ENCODE assay signal across 8 mouse cellular contexts in the genomic region with DNA sequence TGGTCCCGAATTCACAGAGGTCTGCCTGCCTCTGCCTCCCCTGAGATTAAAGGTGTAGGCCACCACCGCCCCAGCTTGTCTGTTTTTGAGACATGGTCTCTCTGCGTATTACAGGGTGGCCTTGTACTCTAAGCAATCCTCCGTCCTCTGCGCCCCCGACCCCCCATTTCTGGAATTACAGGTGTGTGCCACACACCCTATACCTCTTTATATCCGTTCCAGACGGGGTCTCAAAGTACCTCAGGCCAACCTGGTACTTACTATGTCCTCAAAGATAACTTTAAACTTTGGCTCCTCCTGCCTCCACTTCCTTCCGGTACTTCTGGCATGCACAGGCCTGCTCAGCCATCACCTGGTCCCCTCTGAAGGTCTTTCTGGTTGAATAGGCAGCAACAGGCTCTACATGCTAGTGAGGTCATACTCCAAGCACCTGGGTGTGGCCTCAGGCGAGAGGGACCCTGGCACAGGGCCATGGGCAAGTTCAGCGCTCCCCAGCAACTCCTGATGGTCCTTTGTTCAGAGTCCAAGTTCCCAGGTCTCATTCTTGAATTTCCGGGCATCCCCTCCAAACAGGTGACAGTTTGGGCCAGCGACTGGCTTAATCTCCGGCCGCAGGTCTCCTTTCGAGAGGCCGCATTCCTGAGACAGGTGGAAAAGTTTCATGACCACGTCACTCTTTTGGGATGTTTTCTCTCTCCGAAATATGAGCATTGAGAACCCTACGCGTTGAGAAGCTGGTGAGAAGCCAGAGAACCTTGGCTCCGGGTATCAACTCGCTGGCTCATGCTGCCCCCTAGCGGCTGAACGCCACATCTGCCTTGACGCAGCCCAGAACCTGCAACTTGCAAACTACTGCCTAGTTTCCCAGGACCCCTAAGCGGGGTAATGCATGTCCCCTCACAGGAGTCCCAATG. TPM values are rescaled to one million over a fixed set of nuclear protein-coding genes. Genes with fewer than 3 reads are reported as not detected.
DNase-seq lines count a peak whose midpoint lies in the region; ATAC-seq and TF ChIP-seq lines count a peak whose summit lies in the region.

No protein-coding gene starts in this region.

- peaks cover 9% of the 10 kb centered on the region for H3K36me3 ChIP-seq in embryonic facial prominence, embryonic 11.5 days (replicated peaks; ENCODE audit: control insufficient read depth, insufficient read depth, low read depth, low read length)
- peaks cover 31% of the 10 kb centered on the region for H3K36me3 ChIP-seq in kidney, embryonic 14.5 days (ENCODE audit: control insufficient read depth, insufficient read depth, low read length)
- peaks cover 26% of the 10 kb centered on the region for H3K36me3 ChIP-seq in limb, embryonic 14.5 days (ENCODE audit: control insufficient read depth, insufficient read depth, low read length)

- peak overlapping the region; percentile 8; the same call in 1 of the 2 replicates for H3K4me2 ChIP-seq in embryonic facial prominence, embryonic 11.5 days (ENCODE audit: low read depth, low read length)
- H3K4me2 ChIP-seq in kidney, embryonic 14.5 days (replicated peaks; ENCODE audit: low read depth, low read length) = 0 out of 2 replicates have a peak overlapping the region, but pooled peaks have one; percentile 17
- peak overlapping the region; percentile 13; the same call in 1 of the 2 replicates for H3K4me2 ChIP-seq in limb, embryonic 14.5 days (replicated peaks; ENCODE audit: low read depth, low read length, severe bottlenecking)

- DNase-seq in 416B (ENCODE audit: low read depth) = peak; percentile 81
- peak; percentile 92 for DNase-seq in adrenal gland, postnatal 25 days
- DNase-seq in embryonic facial prominence, embryonic 11.5 days (ENCODE audit: low spot score) = peak; percentile 88
- DNase-seq in heart, adult 8-10 months (ENCODE audit: low spot score) = peak; percentile 87
- peak; percentile 90 for DNase-seq in limb, embryonic 14.5 days (ENCODE audit: low spot score)
- peak; percentile 86 for DNase-seq in naive thymus-derived CD4-positive, alpha-beta T cell, adult 2 months (ENCODE audit: low read depth)
- peak; percentile 80 to 95 for DNase-seq in spleen, postnatal 4 days (ENCODE audit: low spot score in 2 of 2)

- no peaks in the 10 kb centered on the region for H3K9me3 ChIP-seq in embryonic facial prominence, embryonic 11.5 days (replicated peaks; ENCODE audit: control insufficient read depth, low read length)
- H3K9me3 ChIP-seq in kidney, embryonic 14.5 days (ENCODE audit: control insufficient read depth, low read length) = no peaks in the 10 kb centered on the region; the same call in 1 of the 2 replicates
- H3K9me3 ChIP-seq in limb, embryonic 14.5 days (ENCODE audit: control insufficient read depth, low read length) = no peaks in the 10 kb centered on the region

- no peak overlapping the region for H3K9ac ChIP-seq in embryonic facial prominence, embryonic 11.5 days (replicated peaks; ENCODE audit: low read length)
- no peak overlapping the region for H3K9ac ChIP-seq in kidney, embryonic 14.5 days (ENCODE audit: low read depth, low read length)
- H3K9ac ChIP-seq in limb, embryonic 14.5 days (ENCODE audit: low read depth, low read length, severe bottlenecking) = no peak overlapping the region

- H3K4me3 ChIP-seq in embryonic facial prominence, embryonic 11.5 days (ENCODE audit: low read depth, low read length) = no peak overlapping the region
- no peak overlapping the region for H3K4me3 ChIP-seq in kidney, embryonic 14.5 days (ENCODE audit: low read length)
- H3K4me3 ChIP-seq in limb, embryonic 14.5 days (replicated peaks; ENCODE audit: low read length) = no peak overlapping the region

- no peaks in the 10 kb centered on the region for H3K4me1 ChIP-seq in embryonic facial prominence, embryonic 11.5 days (ENCODE audit: control insufficient read depth, insufficient read depth, low read length)
- H3K4me1 ChIP-seq in kidney, embryonic 14.5 days (ENCODE audit: control insufficient read depth, insufficient read depth, low read length) = 0 out of 2 replicates have a peak, but pooled peaks cover 5% of the 10 kb centered on the region
- peaks cover 10% of the 10 kb centered on the region for H3K4me1 ChIP-seq in limb, embryonic 14.5 days (ENCODE audit: control insufficient read depth, insufficient read depth, low read length)

- TF ChIP-seq POLR2A in limb, embryonic 14.5 days (IDR thresholded peaks at IDR 0.05; ENCODE audit: borderline replicate concordance, extremely low read depth, insufficient read depth, insufficient read length) = no peak

- H3K27ac ChIP-seq in embryonic facial prominence, embryonic 11.5 days (replicated peaks; ENCODE audit: low read depth, low read length) = no peak overlapping the region
- no peak overlapping the region for H3K27ac ChIP-seq in kidney, embryonic 14.5 days (ENCODE audit: low read depth, low read length)
- no peak overlapping the region for H3K27ac ChIP-seq in limb, embryonic 14.5 days (replicated peaks; ENCODE audit: low read depth, low read length)

- WGBS in embryonic facial prominence, embryonic 11.5 days = 41% methylated on average over 27 of the region's 27 CpGs
- WGBS in kidney, embryonic 14.5 days = 39% methylated on average over 27 of the region's 27 CpGs
- 35% methylated on average over 27 of the region's 27 CpGs for WGBS in limb, embryonic 14.5 days

- ATAC-seq in embryonic facial prominence, embryonic 11.5 days (replicated peaks; ENCODE audit: insufficient number of reproducible peaks, low FRiP score, low TSS enrichment, low read depth) = peak; percentile 54; the same call in 1 of the 2 replicates
- ATAC-seq in kidney, embryonic 14.5 days (ENCODE audit: low FRiP score, low TSS enrichment) = peak; percentile 71
- peak; percentile 83 for ATAC-seq in limb, embryonic 14.5 days (ENCODE audit: low FRiP score, low read depth)

- no peaks in the 10 kb centered on the region for H3K27me3 ChIP-seq in embryonic facial prominence, embryonic 11.5 days (ENCODE audit: control insufficient read depth, insufficient read depth, low read length)
- H3K27me3 ChIP-seq in kidney, embryonic 14.5 days (ENCODE audit: control insufficient read depth, insufficient read depth, low read length) = no peaks in the 10 kb centered on the region
- no peaks in the 10 kb centered on the region for H3K27me3 ChIP-seq in limb, embryonic 14.5 days (ENCODE audit: control insufficient read depth, insufficient read depth, low read length)

RNA-seq across cellular contexts. Expression of a gene that starts 30.9 kb away (rescaled TPM):
- 9.5 and 12.7 TPM in 2 replicates for total RNA-seq in adrenal gland, postnatal 25 days (2021)
- polyA plus RNA-seq in embryonic facial prominence, embryonic 11.5 days (2014; fragmentation: Nextera tagmentation; extraction: Ambion mirVana) = 59.3 and 61.3 TPM in 2 replicates
- 100 to 1,000 TPM; 221 to 281 (median 251) TPM for total RNA-seq in heart, adult 8-10 months (2022)
- 49.4 and 71.3 TPM in 2 replicates for polyA plus RNA-seq in kidney, embryonic 14.5 days (2014; fragmentation: Nextera tagmentation; extraction: Ambion mirVana)
- polyA plus RNA-seq in limb, embryonic 14.5 days (2012; rRNA removed) = 52.2 and 59.7 TPM in 2 replicates
- 33.7 and 43.2 TPM in 2 replicates for polyA plus RNA-seq in limb, embryonic 14.5 days (2014; fragmentation: Nextera tagmentation; extraction: Ambion mirVana)

RNA-seq across cellular contexts. Expression of a gene that starts 36.6 kb away (rescaled TPM):
- 70.0 and 79.4 TPM in 2 replicates for total RNA-seq in adrenal gland, postnatal 25 days (2021)
- polyA plus RNA-seq in embryonic facial prominence, embryonic 11.5 days (2014; fragmentation: Nextera tagmentation; extraction: Ambion mirVana) = 11.0 and 13.7 TPM in 2 replicates
- total RNA-seq in heart, adult 8-10 months (2022) = 10 to 100 TPM; 29.2 to 32.2 (median 30.1) TPM
- polyA plus RNA-seq in kidney, embryonic 14.5 days (2014; fragmentation: Nextera tagmentation; extraction: Ambion mirVana) = 13.1 and 19.3 TPM in 2 replicates
- polyA plus RNA-seq in limb, embryonic 14.5 days (2012; rRNA removed) = 15.9 and 16.2 TPM in 2 replicates
- 12.2 and 13.1 TPM in 2 replicates for polyA plus RNA-seq in limb, embryonic 14.5 days (2014; fragmentation: Nextera tagmentation; extraction: Ambion mirVana)

RNA-seq across cellular contexts. Expression of a gene that starts 43.4 kb away (rescaled TPM):
- 0.64 and 2.0 TPM in 2 replicates for total RNA-seq in adrenal gland, postnatal 25 days (2021)
- 0.17 and 0.42 TPM in 2 replicates for polyA plus RNA-seq in embryonic facial prominence, embryonic 11.5 days (2014; fragmentation: Nextera tagmentation; extraction: Ambion mirVana)
- 10 to 100 TPM; 15.0 to 19.3 (median 16.5) TPM for total RNA-seq in heart, adult 8-10 months (2022)
- polyA plus RNA-seq in kidney, embryonic 14.5 days (2014; fragmentation: Nextera tagmentation; extraction: Ambion mirVana) = 0.86 and 1.2 TPM in 2 replicates
- 0.49 and 0.54 TPM in 2 replicates for polyA plus RNA-seq in limb, embryonic 14.5 days (2012; rRNA removed)
- 0.21 TPM in 1 of 2 replicates, not detected in the other for polyA plus RNA-seq in limb, embryonic 14.5 days (2014; fragmentation: Nextera tagmentation; extraction: Ambion mirVana)

RNA-seq across cellular contexts. Expression of a gene that starts 48.6 kb away (rescaled TPM):
- total RNA-seq in adrenal gland, postnatal 25 days (2021) = 2.7 TPM in 2 replicates
- polyA plus RNA-seq in embryonic facial prominence, embryonic 11.5 days (2014; fragmentation: Nextera tagmentation; extraction: Ambion mirVana) = not detected in 2 replicates
- 100 to 1,000 TPM; 124 to 157 (median 144) TPM for total RNA-seq in heart, adult 8-10 months (2022)
- polyA plus RNA-seq in kidney, embryonic 14.5 days (2014; fragmentation: Nextera tagmentation; extraction: Ambion mirVana) = 0.07 TPM in 1 of 2 replicates, not detected in the other
- 0.16 and 0.26 TPM in 2 replicates for polyA plus RNA-seq in limb, embryonic 14.5 days (2012; rRNA removed)
- not detected in 2 replicates for polyA plus RNA-seq in limb, embryonic 14.5 days (2014; fragmentation: Nextera tagmentation; extraction: Ambion mirVana)
